Mouse (Mus musculus): ENCODE measurements around the gene Sema7a.

Sema7a gene

GRCm38 (mm10) chr9:57959886-57960866 is 20.3 kb downstream of the Sema7a start:
- no peak for DNase-seq (ENCODE audit: low spot score)

GRCm38 (mm10) chr9:57961226-57961625 is 21.3 kb downstream of the Sema7a start:
- DNase-seq (ENCODE audit: low spot score), result no peak

DNA sequence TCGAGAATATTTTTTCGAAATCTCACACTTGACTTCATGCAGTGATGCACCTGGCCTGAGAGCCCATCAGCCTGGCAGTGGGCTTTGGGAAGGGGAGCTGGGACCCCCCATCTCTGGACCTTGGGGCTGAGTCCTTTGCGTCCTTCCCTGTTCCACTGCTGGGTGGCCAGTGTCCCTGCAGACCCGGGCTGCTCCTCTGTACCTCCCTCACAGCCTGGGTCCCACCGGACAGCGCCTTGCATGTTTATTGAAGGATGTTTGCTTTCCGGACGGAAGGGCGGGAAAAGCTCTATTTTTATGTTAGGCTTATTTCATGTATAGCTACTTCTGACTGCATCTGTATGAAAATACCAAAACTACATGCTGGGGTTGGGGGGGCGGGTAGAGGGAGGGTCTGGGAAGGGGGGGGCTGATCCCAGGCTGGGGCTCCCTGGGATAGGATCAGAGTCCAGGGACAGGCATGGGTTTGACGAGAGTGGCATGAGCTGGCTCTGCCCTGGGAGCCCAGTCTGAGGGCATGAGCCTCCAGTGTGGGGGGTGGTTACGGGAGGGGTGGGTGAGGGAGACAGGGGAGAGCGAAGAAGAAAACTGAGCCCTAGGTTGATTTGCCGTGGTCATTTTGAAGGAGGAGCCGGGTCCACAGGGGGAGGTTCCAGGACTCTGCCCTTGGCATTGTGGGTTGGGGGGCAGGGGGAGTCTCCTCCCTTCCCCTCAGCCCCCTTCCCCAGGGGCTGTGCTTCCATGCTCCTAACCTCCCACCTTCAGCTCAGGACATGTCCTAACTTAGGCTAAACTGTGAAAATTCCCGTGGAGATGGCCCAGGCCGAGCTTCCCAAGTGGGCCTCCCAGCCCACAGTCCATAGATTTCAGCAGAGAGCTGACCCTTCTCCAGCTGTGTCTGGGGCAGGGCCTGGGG is 22.2 kb downstream of the Sema7a start:
- DNase-seq (ENCODE audit: low spot score), result no peak

GRCm38 (mm10) chr9:57963249-57963997 is 23.5 kb downstream of the Sema7a start:
- DNase-seq (ENCODE audit: low spot score), result no peak

DNA sequence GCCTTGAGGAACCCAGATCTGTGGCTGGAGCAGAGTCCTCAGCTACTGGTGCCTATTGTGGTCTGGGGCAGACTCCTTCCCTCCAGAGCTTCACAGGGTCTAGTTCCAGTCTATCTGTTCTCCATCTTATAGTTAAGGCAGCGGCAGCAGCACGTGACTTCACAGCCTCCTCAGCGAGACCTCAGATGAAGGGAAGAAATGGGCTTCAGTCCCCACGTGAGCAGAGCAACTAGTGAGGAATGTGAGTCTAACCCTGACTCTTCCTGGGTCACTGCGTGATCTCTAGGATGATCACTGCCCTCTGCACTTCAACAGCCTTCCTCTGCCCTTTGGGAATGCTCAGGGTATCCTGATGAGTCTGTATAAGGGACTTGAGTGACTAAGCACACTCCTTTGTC is 24.1 kb downstream of the Sema7a start:
- no peak for DNase-seq (ENCODE audit: low spot score)

- DNase-seq (ENCODE audit: low spot score), result no peak
Observed at GRCm38 (mm10) chr9:57964528-57965250, 24.8 kb downstream of the Sema7a start.

GRCm38 (mm10) chr9:57965281-57966185 is 25.6 kb downstream of the Sema7a start:
- DNase-seq (ENCODE audit: low spot score), result no peak

DNA sequence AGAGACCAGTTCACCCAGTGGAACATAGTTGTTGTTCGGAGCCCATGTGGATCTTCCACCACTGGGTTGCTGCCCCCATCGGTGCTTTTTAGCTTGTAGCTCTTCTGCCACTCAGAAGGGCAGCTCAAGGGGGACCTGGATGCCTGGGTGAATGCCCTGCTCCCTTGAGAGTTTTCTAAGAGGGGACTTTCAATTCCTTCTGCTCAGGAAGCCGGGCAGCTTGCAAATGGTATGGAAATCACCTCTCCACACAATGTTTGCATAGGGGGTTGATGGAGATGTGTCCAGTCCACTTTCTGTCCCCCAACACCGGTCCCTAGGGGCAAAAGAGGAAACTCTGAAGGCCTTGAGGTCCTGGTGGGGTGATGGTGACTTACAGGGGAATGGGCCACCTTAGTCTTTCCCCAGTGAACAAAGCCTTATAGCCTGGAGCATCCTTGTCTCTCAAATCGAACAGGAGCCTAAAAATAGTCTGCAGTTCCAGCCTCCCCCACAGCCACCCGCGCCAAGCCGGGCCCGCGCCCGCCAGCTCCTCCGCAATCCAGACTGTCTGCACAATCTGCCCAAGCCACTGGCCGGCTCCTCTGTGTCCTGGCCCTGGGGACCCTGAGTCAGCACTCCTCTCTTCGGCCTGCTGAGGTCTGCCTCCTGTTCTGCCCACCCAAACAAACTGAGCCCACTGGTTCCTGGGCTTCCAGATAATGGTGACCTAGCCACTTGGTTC is 27.5 kb downstream of the Sema7a start:
- no peak for DNase-seq (ENCODE audit: low spot score)

- DNase-seq (ENCODE audit: low spot score), result no peak
Observed at GRCm38 (mm10) chr9:57968166-57968771, 28.4 kb downstream of the Sema7a start.

GRCm38 (mm10) chr9:57968783-57969542 is 29.1 kb downstream of the Sema7a start:
- no peak for DNase-seq (ENCODE audit: low spot score)

GRCm38 (mm10) chr9:57969736-57970495 is 30.0 kb downstream of the Sema7a start:
- peak; percentile 79 for DNase-seq (ENCODE audit: low spot score)

GRCm38 (mm10) chr9:57971413-57971812 is 31.5 kb downstream of the Sema7a start:
- no peak for DNase-seq (ENCODE audit: low spot score)

DNA sequence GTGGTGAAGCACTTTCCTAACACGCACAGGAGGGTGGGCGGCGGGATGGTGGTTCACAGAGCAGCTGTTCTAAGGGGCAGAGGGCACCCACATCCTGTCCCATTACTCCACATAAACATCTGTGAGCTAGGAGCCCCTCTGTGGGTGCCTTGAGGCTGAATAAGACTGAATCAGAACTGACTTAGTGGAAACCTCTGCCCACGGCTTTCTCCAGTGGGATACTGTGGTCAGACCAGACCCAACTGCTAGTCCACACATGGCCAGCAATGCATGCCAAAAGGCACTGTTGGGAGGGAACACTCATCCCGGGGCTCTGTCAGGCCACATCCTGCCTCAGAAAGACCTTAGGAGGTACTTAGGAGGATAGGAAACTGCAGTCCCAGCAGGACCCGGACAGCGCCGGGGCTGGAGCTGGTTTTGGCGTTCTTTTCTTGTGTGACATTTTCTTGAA is 32.3 kb downstream of the Sema7a start:
- no peak for DNase-seq (ENCODE audit: low spot score)

- DNase-seq (ENCODE audit: low spot score), result no peak
Observed at GRCm38 (mm10) chr9:57972776-57973439, 33.0 kb downstream of the Sema7a start.

- no peak for DNase-seq (ENCODE audit: low spot score)
Observed at GRCm38 (mm10) chr9:57973440-57974066, 33.6 kb downstream of the Sema7a start.

GRCm38 (mm10) chr9:57974221-57974620 is 34.3 kb downstream of the Sema7a start:
- no peak for DNase-seq (ENCODE audit: low spot score)

Measured in lung, postnatal 25 days (tissue).